Mouse (Mus musculus) thymus, postnatal 25 days (tissue): Measurements from ENCODE around the gene Setd5.
A peak's percentile ranks its signal among the peaks of the same experiment; 100 is the strongest.

Experiments used
- DNase-seq: peaks from one replicate; pipeline ENCODE4 v3.0.0; 2022

The Setd5 gene

GRCm38 (mm10) chr6:113144764-113145163, 67.6 kb downstream of the Setd5 start:
- DNase-seq: no peak

- DNase-seq: no peak
Observed at GRCm38 (mm10) chr6:113145249-113145648, 68.1 kb downstream of the Setd5 start.

GRCm38 (mm10) chr6:113154071-113154470, 76.9 kb downstream of the Setd5 start:
- DNase-seq: no peak

GRCm38 (mm10) chr6:113154886-113155285, 77.7 kb downstream of the Setd5 start:
- no peak for DNase-seq

GRCm38 (mm10) chr6:113156064-113156463, 78.9 kb downstream of the Setd5 start:
- DNase-seq: no peak

GRCm38 (mm10) chr6:113160106-113160505, 82.9 kb downstream of the Setd5 start:
- no peak for DNase-seq

GRCm38 (mm10) chr6:113161982-113162381, 84.8 kb downstream of the Setd5 start:
- DNase-seq: no peak

- no peak for DNase-seq
Observed at GRCm38 (mm10) chr6:113163513-113163912, 86.3 kb downstream of the Setd5 start.

- no peak for DNase-seq
Observed at GRCm38 (mm10) chr6:113166661-113167251, 89.6 kb downstream of the Setd5 start.

- DNase-seq: no peak
Observed at GRCm38 (mm10) chr6:113168316-113168975, 91.3 kb downstream of the Setd5 start.

- no peak for DNase-seq
Observed at GRCm38 (mm10) chr6:113169852-113170251, 92.7 kb downstream of the Setd5 start.

- no peak for DNase-seq
Observed at GRCm38 (mm10) chr6:113170651-113171050, 93.5 kb downstream of the Setd5 start.

- DNase-seq: no peak
Observed at GRCm38 (mm10) chr6:113172011-113172410, 94.8 kb downstream of the Setd5 start.

- peak; percentile 61 for DNase-seq
Observed at GRCm38 (mm10) chr6:113172568-113172967, 95.4 kb downstream of the Setd5 start.

- DNase-seq: no peak
Observed at GRCm38 (mm10) chr6:113175469-113175868, 98.3 kb downstream of the Setd5 start.

- no peak for DNase-seq
Observed at GRCm38 (mm10) chr6:113176613-113177012, 99.4 kb downstream of the Setd5 start.

GRCm38 (mm10) chr6:113178286-113179194, 101.4 kb downstream of the Setd5 start:
- no peak for DNase-seq

GRCm38 (mm10) chr6:113179195-113179733, 102.1 kb downstream of the Setd5 start:
- no peak for DNase-seq

- no peak for DNase-seq
Observed at GRCm38 (mm10) chr6:113184163-113184562, 107.0 kb downstream of the Setd5 start.

- DNase-seq: no peak
Observed at GRCm38 (mm10) chr6:113184866-113185525, 107.8 kb downstream of the Setd5 start.

GRCm38 (mm10) chr6:113193765-113194460, 116.7 kb downstream of the Setd5 start:
- no peak for DNase-seq

- DNase-seq: no peak
Observed at GRCm38 (mm10) chr6:113194517-113194840, 117.3 kb downstream of the Setd5 start.
